Mouse (Mus musculus) brain, embryonic 14.5 days (tissue): ENCODE data around the gene Duxf3.
"Not testable (repeated sequence)": the region's sequence is repeated elsewhere in the genome, so short reads cannot be mapped to it uniquely, and the experiment has no call there.

Experiments
- CTCF ChIP-seq: fragments of 200-500 bp; IDR thresholded peaks from 2 replicates; pipeline ENCODE4 v1.5.1; 2012; ENCODE audit warnings: inconsistent platforms, mild to moderate bottlenecking, moderate library complexity, borderline replicate concordance; ENCODE audit not compliant: insufficient read depth, insufficient read length; ENCODE audit errors: extremely low read depth
- POLR2A ChIP-seq: fragments of 200-500 bp; IDR thresholded peaks from 2 replicates; pipeline ENCODE4 v1.6.1; 2012; ENCODE audit warnings: mild to moderate bottlenecking, inconsistent platforms, borderline replicate concordance; ENCODE audit not compliant: poor library complexity, insufficient read depth, insufficient read length, severe bottlenecking; ENCODE audit errors: extremely low read depth

DNA sequence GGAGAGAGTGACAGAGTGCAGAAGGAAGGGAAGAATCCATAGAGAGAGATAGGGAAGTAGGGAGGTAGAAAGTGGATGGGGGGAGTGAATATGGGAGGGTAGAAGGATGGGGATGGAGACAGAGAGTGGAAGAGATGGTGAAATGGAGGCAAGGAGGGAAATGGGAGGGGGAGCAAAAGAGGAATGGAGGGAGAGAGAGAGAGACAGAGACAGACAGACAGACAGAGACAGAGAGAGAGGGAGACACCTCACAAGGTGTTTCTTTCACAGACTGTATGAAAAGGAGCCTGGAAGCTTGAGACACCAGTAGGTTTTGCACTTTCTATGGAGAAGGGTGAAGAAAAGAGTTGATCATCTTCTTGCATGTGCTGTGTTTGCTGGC lies 1.3 kb upstream of the Duxf3 start:
- not testable (repeated sequence) for TF ChIP-seq CTCF, POLR2A
